Mouse (Mus musculus) thymus, postnatal 10 days (tissue): Measurements from ENCODE around the gene Tppp2.
A peak's percentile ranks its signal among the peaks of the same experiment; 100 is the strongest.

Experiments used
- DNase-seq, 2 experiments: peaks; one replicate each; pipeline ENCODE4 v3.0.0; 2021; ENCODE audit warnings: low spot score in 2 of 2

Tppp2 gene

GRCm38 (mm10) chr14:51918125-51918524 lies at the start of gene Tppp2:
Gene Tppp2, plus strand, starts transcription at chr14:51918425.
- DNase-seq = no peak

- DNase-seq = no peak
Observed at GRCm38 (mm10) chr14:51870756-51871155, 47.5 kb upstream of the Tppp2 start.

GRCm38 (mm10) chr14:51871741-51872140 lies 46.5 kb upstream of the Tppp2 start:
- DNase-seq = no peak

DNA sequence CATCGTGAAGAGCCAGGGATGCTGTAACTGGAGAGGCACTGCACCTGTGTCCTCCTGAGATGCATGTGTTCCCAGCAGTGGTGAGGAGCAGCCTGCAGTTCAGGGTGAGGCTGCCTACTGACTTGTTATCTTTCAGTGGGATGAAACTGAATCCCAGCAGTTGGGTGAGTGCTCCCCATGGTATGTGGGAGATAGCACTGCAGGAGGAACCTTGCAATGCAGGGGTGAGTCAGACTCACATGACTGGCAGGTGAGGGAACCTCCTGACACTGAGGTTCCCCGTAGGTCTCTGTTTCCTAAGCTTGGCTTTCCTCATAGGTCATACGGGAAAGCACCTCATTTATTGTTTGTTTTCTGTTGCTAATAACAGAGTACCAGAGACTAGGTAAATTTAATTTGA lies 40.7 kb upstream of the Tppp2 start:
- no peak for DNase-seq

GRCm38 (mm10) chr14:51883527-51884030 lies 34.6 kb upstream of the Tppp2 start:
- peak; percentile 77 to 79 for DNase-seq

DNA sequence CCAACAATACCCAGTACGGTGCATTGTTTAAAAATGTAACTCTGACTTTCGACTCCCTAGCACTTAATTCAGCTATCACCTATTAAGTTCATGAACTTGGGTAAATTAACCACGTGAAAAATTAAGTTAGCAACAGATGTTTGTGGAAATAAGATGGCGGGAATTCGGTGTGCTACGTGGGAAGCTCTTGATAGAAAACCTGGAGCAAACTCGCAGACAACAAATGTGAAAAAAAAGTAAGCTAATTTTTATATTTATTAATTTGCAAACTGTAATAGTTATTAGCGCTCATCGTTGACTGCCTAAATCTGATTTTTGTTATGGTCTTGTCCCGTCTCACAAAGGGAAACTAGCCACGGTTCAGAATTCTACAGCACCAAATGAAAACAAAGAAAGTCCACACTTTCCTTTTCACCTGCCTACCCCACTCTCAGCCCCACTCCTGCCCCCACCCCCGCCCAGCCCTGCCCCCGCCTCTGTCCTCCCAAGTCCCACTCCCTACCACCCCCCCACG lies 34.1 kb upstream of the Tppp2 start:
- DNase-seq = no peak

GRCm38 (mm10) chr14:51884598-51885331 lies 33.5 kb upstream of the Tppp2 start, which contains the start of gene Mettl17:
Gene Mettl17, plus strand, starts transcription at chr14:51884842.
- peak; percentile 93 to 94 for DNase-seq

DNA sequence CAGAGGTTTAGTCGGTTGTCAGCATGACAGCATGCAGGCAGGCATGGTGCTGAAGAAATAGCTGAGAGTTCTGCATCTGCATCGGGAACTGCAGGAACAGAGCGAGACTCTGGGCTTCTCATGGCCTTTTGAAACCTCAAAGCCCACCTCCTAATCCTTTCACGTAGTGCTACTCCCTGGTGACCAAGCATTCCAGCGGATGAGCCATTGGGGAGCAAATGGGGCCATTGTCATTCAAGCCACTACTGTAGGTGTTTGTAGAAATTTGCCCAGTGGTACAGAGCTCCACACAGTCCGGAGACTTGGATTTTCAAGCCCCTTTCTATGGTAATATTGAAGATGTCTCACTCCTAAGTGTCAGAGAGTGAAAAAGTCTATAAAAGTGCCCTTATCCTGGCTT lies 32.2 kb upstream of the Tppp2 start:
- no peak for DNase-seq

DNA sequence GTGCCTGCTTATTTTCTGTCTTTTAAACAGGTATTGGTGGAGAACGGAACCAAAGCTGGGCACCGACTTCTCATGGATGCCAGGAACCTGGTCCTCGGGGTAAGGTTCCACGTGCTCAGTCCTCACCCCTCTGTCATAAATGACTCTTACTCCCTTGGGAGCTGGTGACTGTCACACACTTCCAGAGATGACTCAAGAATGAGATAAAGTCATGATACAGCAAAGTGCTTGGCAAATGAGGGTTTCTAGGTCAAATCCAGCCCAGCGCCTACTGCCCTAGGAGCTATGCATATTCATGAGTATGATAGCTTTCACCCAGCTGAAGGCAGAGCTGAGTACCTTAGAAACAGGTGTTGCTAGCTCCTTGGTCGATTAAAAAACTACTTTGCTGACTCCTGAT lies 28.4 kb upstream of the Tppp2 start:
- no peak for DNase-seq

DNA sequence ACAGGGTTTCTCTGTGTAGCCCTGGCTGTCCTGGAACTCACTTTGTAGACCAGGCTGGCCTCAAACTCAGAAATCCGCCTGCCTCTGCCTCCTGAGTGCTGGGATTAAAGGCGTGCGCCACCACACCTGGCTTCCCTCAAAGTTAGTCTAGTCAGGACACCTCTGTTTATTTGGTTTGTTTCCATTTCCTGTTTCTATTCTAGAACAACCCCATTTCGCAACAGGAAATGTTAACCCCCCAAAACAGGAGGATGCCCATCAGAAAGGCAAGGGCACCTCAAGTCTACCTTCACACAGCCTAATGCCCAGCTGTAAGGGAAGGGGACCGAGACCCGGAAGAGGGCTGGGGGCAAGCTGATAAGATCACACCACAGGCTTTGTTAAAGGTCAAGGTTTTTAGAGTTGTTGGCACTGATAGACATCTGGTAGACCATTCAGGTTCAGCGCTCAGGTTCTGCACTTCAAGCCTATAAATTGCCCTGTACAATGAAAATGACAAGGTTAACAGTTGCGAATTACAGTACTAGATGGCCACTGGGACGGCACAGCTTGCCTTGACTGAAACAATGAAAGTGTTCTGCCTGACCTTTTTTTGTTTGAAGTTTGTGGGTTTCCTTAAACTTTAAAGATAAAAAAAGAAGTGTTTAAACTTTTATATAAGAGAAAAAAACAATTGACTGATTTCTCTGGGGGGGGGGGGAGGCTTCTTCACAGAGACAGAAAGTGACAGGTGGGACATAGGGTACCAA lies 25.9 kb upstream of the Tppp2 start, which contains the start of gene Slc39a2:
Gene Slc39a2 (plus strand): TSS at position 699 of the 749 bp plus-strand sequence.
- DNase-seq = no peak

GRCm38 (mm10) chr14:51893094-51893794 lies 25.0 kb upstream of the Tppp2 start:
- DNase-seq = no peak

GRCm38 (mm10) chr14:51893809-51894208 lies 24.4 kb upstream of the Tppp2 start:
- DNase-seq = no peak

DNA sequence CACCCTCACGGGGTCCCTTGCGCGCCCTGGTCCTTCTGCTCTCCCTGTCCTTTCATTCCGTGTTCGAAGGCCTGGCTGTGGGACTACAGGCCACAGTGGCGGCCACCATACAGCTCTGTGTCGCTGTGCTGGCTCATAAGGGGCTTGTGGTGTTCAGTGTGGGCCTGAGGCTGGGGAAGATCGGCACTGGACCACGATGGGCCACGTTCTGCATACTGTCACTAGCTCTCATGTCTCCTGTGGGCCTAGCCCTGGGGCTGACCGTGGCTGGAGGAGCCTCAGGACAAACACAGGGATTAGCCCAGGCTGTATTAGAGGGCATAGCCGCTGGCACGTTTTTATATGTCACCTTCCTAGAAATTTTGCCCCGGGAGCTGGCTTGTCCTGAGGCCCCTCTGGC lies 23.2 kb upstream of the Tppp2 start:
- no peak for DNase-seq

DNA sequence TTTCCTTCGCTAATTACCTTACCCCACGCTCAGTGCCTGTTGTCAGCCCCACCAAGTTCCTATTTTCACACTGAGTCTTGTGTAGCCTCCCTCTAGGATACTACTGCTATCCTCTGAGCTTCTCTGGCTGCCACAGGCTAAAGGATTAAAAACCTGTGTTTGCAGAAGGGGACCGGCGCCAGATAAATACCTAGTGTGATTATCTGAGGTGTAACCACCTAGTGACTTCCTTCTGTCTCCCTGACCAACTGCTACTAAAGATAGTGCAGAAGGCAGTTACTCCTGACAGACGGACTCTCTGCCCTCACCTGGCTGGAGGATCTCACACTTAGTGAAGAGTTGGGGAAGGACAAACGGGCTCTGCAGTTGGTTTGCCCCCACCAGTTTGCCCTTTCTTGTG lies 22.2 kb upstream of the Tppp2 start:
- no peak for DNase-seq

DNA sequence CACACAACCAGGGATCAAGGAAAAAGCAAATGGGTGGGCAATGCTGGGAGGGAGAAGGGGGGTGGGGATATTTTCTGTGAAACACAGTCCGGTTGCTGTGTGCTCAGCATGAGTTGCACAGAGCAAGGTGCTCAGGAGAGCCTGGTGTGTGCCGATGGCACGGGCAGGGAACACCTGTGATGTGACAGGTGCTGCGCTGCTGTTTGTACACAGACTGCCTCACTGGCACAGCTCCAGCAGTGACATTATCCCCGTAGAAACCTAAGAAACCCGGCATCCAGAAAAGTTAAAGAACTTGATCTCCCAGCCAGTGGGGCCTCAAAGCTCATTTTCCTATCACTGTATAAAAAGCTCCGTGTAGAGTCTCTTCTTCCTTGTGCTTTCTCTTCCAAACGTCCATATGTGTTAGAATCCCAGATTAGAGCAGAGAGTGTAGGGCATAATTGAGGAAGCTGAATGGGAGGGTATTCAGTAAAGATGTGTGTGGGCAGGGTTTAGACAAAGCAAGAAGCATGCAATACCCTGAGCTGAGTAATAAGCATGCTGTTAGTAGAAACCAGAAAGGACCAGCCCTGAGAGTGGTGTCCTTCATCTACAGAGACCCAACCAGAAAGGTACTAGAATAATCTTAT lies 21.6 kb upstream of the Tppp2 start:
- no peak for DNase-seq

- DNase-seq = no peak
Observed at GRCm38 (mm10) chr14:51899351-51899750, 18.9 kb upstream of the Tppp2 start.

DNA sequence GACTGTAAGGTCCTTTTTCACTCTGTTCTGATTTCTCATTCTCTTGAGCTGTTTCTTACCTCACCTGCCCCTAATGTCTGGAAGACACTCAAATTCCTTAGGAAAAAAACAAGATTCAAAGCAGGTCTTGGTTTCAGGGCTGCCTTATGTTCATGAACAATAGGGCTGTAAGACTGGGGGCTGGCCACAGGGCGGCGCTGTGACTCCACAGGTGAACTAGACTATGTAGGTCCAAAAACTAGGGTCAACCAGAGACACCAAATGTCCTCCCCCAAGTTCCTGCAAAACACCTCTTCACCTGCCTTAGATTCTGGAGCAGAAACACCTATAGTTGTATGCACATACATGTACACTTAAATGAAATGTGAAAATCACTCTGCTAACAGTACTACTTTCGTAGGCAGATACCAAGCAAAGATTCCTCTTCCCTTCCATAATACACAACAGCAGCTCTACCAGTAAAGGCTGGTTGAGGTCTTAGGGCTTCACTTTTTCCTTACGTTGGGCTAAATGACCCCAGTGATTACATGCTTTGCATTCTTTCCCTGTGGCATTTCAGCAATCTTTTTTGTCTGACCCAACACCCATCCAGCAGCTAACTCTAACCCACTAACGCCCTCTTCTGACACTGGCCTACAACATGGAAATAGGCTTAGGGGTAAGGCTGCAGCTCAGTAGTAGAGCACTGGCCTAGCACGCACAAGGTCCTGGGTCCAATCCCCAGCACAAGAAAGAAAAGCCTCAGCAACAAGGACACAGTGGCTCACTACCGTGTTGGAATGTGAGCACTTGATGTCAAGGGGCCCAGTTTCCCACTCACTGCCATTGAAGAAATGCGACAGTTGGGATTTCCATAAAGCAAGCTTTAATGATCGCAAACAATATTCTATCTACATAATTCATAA lies 15.2 kb upstream of the Tppp2 start:
- peak; percentile 46 to 88 for DNase-seq

GRCm38 (mm10) chr14:51903782-51904181 lies 14.4 kb upstream of the Tppp2 start:
- no peak for DNase-seq

DNA sequence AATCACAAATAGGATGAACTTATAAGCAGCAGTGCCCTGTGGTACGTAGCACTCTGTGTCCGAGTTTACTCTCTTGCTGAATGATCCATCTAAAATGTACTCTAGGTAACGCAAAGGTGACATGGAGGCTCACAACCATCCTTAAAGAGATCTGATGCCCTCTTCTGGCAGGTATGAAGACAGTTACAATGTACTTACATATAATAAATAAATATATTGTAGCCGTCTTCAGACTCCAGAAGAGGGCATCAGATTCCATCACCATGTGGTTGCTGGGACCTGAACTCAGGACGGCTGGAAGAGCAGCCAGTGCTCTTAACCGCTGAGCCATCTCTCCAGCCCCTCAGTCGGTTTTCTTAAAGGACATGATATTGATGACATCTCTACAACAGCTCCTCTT lies 13.5 kb upstream of the Tppp2 start:
- no peak for DNase-seq

GRCm38 (mm10) chr14:51906102-51906501 lies 12.1 kb upstream of the Tppp2 start:
- no peak for DNase-seq

DNA sequence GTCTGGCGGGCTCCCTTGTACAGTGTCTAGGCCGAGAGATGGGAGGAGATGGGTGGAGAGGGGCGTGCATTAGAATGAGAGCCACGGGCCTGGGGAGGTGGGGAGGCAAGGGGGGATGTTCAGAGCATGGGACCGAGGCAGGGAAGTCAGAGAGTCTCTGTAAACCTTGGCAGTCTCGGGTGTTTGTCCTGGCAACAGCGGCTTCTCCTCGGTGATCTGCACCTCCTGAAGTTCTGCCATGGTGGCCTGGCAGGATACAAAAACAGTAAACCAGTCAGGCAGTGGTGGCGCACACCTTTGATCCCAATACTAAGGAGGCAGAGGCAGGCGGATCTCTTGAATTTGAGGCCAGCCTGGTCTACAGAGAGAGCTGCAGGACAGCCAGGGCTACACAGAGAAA lies 6.9 kb upstream of the Tppp2 start:
- DNase-seq = no peak
